Mouse (Mus musculus) spleen, adult 2 months (tissue): ENCODE measurements around the gene Tbkbp1. TPM values are rescaled to one million over a fixed set of nuclear protein-coding genes. Genes with fewer than 3 reads are reported as not detected.

ENCODE experiments used
- DNase-seq, 2 experiments: peaks; one replicate each; pipeline versions ENCODE4 v3.0.0 to v3.0.0-alpha.2; 2012 to 2021; ENCODE audit warnings: low spot score in 2 of 2, low read depth in 1 of 2
- H3K27ac ChIP-seq: fragments of 200-500 bp; 2 replicates; pipeline ENCODE4 v1.5.1; 2012; ENCODE audit warnings: low read length, inconsistent platforms; ENCODE audit not compliant: insufficient read depth
- H3K27me3 ChIP-seq: fragments of 200-500 bp; 2 replicates; pipeline ENCODE4 v1.6.1; 2012; ENCODE audit warnings: mild to moderate bottlenecking, moderate library complexity, low read length, inconsistent platforms; ENCODE audit not compliant: control insufficient read depth, insufficient read depth
- H3K36me3 ChIP-seq: fragments of 200-500 bp; 2 replicates; pipeline ENCODE4 v1.6.1; 2012; ENCODE audit warnings: mild to moderate bottlenecking, low read length, inconsistent platforms; ENCODE audit not compliant: control insufficient read depth, insufficient read depth
- H3K4me1 ChIP-seq: fragments of 200-500 bp; 2 replicates; pipeline ENCODE4 v1.6.1; 2011; ENCODE audit warnings: inconsistent platforms; ENCODE audit not compliant: control insufficient read depth, insufficient read depth, insufficient read length
- H3K4me3 ChIP-seq: fragments of 200-500 bp; 2 replicates; pipeline ENCODE4 v1.5.1; 2011; ENCODE audit warnings: mild to moderate bottlenecking, inconsistent platforms; ENCODE audit not compliant: insufficient read depth, insufficient read length; ENCODE audit errors: extremely low read depth
- CTCF ChIP-seq: fragments of 200-500 bp; IDR thresholded peaks from 2 replicates; pipeline ENCODE4 v1.5.1; 2011; ENCODE audit warnings: mild to moderate bottlenecking, inconsistent platforms; ENCODE audit not compliant: insufficient read depth, insufficient read length, insufficient replicate concordance; ENCODE audit errors: extremely low read depth
- POLR2A ChIP-seq: fragments of 200-500 bp; IDR thresholded peaks from 2 replicates; pipeline ENCODE4 v1.6.1; 2011; ENCODE audit warnings: low read depth, low read length, inconsistent platforms
- WGBS: fragments of 180-500 bp; shearing (Covaris S2); methylation state at CpG from one replicate; pipeline ENCODE4 v1.1.7; 2018; 5-methylcytosine and 5-hydroxymethylcytosine counted together
- polyA plus RNA-seq: library from polyadenylated mRNA; depleted of rRNA; stranded (reverse); fragments of >200 nt; gene quantifications from 2 replicates; pipeline ENCODE4 v1.2.3, GENCODE M21; 2012; rRNA removed

The Tbkbp1 gene
- polyA plus RNA-seq, 1 experiment, result 16.3 TPM

DNA sequence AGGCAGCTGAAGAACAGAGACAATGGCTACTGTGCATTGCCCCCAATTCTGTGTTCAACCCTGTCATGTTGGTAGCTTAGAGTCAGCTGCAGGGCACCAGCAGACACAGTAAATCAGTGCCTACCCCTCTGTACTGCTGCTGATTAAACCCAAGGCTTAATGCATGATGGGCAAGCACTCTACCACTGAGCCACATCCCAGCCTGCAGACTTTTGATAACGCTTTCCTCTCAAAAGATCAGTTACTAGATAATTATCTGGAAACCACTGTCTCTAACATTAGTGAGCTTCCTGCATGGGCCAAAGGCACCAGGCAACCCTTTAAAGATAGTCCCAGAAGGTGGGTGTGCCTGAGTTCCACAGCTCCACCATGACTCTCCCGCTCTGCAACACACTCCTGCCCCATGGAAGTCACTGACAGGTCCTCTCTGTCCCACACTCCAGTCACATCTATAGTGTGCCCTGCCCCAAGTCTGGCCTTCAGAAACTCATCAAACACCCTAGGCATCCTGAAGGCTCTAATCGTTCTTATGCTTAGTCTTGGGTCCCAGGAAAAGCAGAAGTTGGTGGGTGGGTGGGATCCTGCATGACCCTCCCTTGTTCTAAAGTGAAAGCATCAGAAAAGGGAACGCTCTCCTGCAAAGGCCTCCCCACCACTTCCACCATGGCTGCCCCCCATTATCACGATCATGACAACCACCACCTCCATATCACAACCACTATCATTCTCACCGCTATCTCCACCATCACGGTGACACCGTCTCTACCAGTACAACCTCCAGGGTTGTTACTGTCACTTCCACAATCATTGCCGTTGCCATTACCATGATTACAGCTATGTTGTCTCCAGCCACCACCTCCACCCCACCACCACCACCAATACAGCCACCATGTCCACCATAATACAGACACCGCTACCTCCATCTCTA, 47.9 kb downstream of the Tbkbp1 start:
- 47% methylated on average over 10 of the region's 10 CpGs for WGBS
- Histone ChIP-seq H3K27ac (no peak overlapping the region), H3K4me1 (peaks cover 2% of the 10 kb centered on the region; the same call in 1 of the 2 replicates), H3K36me3 (peaks cover 1% of the 10 kb centered on the region; the same call in 1 of the 2 replicates), H3K27me3 (no peaks in the 10 kb centered on the region; the same call in 1 of the 2 replicates), H3K4me3 (no peak overlapping the region)
- TF ChIP-seq POLR2A, result no peak
- TF ChIP-seq CTCF, result no peak
- no peak for DNase-seq

GRCm38 (mm10) chr11:97101722-97102121, 49.6 kb downstream of the Tbkbp1 start:
- Histone ChIP-seq H3K4me1 (peaks cover 2% of the 10 kb centered on the region; the same call in 1 of the 2 replicates), H3K4me3 (no peak overlapping the region), H3K27ac (no peak overlapping the region), H3K36me3 (peaks cover 1% of the 10 kb centered on the region; the same call in 1 of the 2 replicates), H3K27me3 (peaks cover 3% of the 10 kb centered on the region; the same call in 1 of the 2 replicates)
- TF ChIP-seq CTCF, result peak; percentile 85; the same call in 1 of the 2 replicates
- TF ChIP-seq POLR2A, result no peak
- 12% methylated on average over 9 of the region's 9 CpGs for WGBS
- DNase-seq, result peak; percentile 47 to 75

GRCm38 (mm10) chr11:97098791-97099190, 52.5 kb downstream of the Tbkbp1 start:
- TF ChIP-seq CTCF (no peak), POLR2A (no peak)
- H3K36me3 ChIP-seq, result peaks cover 1% of the 10 kb centered on the region; the same call in 1 of the 2 replicates
- peaks cover 3% of the 10 kb centered on the region; the same call in 1 of the 2 replicates for H3K27me3 ChIP-seq
- H3K27ac ChIP-seq, result no peak overlapping the region
- WGBS, result 25% methylated on average over 18 of the region's 18 CpGs
- no peak overlapping the region for H3K4me3 ChIP-seq
- H3K4me1 ChIP-seq, result peaks cover 2% of the 10 kb centered on the region; the same call in 1 of the 2 replicates
- DNase-seq, result no peak

DNA sequence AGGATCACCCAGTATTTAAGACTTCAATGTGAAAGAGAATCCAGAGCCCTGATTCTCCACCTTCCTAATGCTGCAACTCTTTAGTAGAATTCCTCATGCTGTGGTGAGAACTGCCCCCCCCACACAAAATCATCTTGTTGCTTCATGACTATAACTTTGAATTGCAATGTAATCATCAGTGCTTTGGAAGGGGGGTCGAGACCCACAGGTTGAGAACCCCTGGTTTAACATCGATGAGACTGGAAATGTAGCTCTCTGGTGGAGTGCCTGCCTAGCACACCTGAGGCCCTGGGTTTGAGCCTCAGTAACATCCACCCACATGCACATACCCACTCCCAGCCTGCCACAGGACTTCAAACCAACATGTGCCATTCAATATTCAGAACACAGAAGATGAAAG, 56.7 kb downstream of the Tbkbp1 start:
- H3K4me3 ChIP-seq, result no peak overlapping the region
- TF ChIP-seq POLR2A, result no peak
- TF ChIP-seq CTCF, result no peak
- peaks cover 3% of the 10 kb centered on the region; the same call in 1 of the 2 replicates for H3K27me3 ChIP-seq
- no peak overlapping the region for H3K27ac ChIP-seq
- WGBS, result 62% methylated on average over 2 of the region's 2 CpGs
- no peak for DNase-seq
- peaks cover 1% of the 10 kb centered on the region; the same call in 1 of the 2 replicates for H3K36me3 ChIP-seq
- no peaks in the 10 kb centered on the region for H3K4me1 ChIP-seq

GRCm38 (mm10) chr11:97086365-97086764, 64.9 kb downstream of the Tbkbp1 start:
- no peak for DNase-seq
- no peak overlapping the region for H3K4me3 ChIP-seq
- no peaks in the 10 kb centered on the region for H3K4me1 ChIP-seq
- H3K27ac ChIP-seq, result no peak overlapping the region
- 72% methylated on average over 6 of the region's 6 CpGs for WGBS
- H3K27me3 ChIP-seq, result 0 out of 2 replicates have a peak, but pooled peaks cover 1% of the 10 kb centered on the region
- H3K36me3 ChIP-seq, result no peaks in the 10 kb centered on the region
- TF ChIP-seq CTCF (no peak), POLR2A (no peak)

Other genes with a start within 250 kb of the Tbkbp1 start
- gene Cdk5rap3, start 235.0 kb downstream of the Tbkbp1 start, polyA plus RNA-seq, result 31.7 and 36.0 TPM in 2 replicates
- 1.8 and 2.2 TPM in 2 replicates for gene Prr15l, start 223.4 kb downstream of the Tbkbp1 start, polyA plus RNA-seq
- gene Pnpo, start 207.5 kb downstream of the Tbkbp1 start, polyA plus RNA-seq, result 33.2 and 57.0 TPM in 2 replicates
- 23.9 and 29.1 TPM in 2 replicates for gene Sp2, start 168.5 kb downstream of the Tbkbp1 start, polyA plus RNA-seq
- 0.57 and 0.82 TPM in 2 replicates for gene Sp6, start 138.1 kb downstream of the Tbkbp1 start, polyA plus RNA-seq
- 10.0 and 12.3 TPM in 2 replicates for gene Scrn2, start 121.6 kb downstream of the Tbkbp1 start, polyA plus RNA-seq
- gene Lrrc46, start 110.1 kb downstream of the Tbkbp1 start, polyA plus RNA-seq, result 0.06 TPM in 1 of 2 replicates, not detected in the other
- 57.6 and 58.1 TPM in 2 replicates for gene Mrpl10, start 109.9 kb downstream of the Tbkbp1 start, polyA plus RNA-seq
- 19.1 and 23.4 TPM in 2 replicates for gene Osbpl7, start 100.9 kb downstream of the Tbkbp1 start, polyA plus RNA-seq
- 10.9 and 14.4 TPM in 2 replicates for gene Tbx21, start 36.2 kb downstream of the Tbkbp1 start, polyA plus RNA-seq
- gene Kpnb1, start 36.4 kb upstream of the Tbkbp1 start, polyA plus RNA-seq, result 20.8 and 22.8 TPM in 2 replicates
- 11.2 and 11.7 TPM in 2 replicates for gene Npepps, start 129.1 kb upstream of the Tbkbp1 start, polyA plus RNA-seq
- 5.5 and 5.6 TPM in 2 replicates for gene Mrpl45, start 164.2 kb upstream of the Tbkbp1 start, polyA plus RNA-seq
- gene Gpr179, start 200.6 kb upstream of the Tbkbp1 start, polyA plus RNA-seq, result 0.02 and 0.05 TPM in 2 replicates
- gene Socs7, start 211.1 kb upstream of the Tbkbp1 start, polyA plus RNA-seq, result 6.0 and 6.1 TPM in 2 replicates